Mouse (Mus musculus): ENCODE measurements around the gene Samsn1.

GRCm38 (mm10) chr16:75826498-75826897 is 195.6 kb downstream of the Samsn1 start:
- TF ChIP-seq CTCF (IDR thresholded peaks at IDR 0.05) = no peak
- TF ChIP-seq POLR2A (IDR thresholded peaks at IDR 0.05; ENCODE audit: insufficient read depth, low read depth, low read length) = no peak
